Mouse (Mus musculus): Measurements from ENCODE around the gene 4931406C07Rik. TPM values are rescaled to one million over a fixed set of nuclear protein-coding genes. Genes with fewer than 3 reads are reported as not detected.

The 4931406C07Rik gene
- total and polyA plus RNA-seq, 3 experiments: 5.0 to 20.2 (median 12.0) TPM

GRCm38 (mm10) chr9:15254501-15254900, 51.7 kb downstream of the 4931406C07Rik start:
- in situ Hi-C loops (cut with MboI; ENCODE audit: low pct_ligation_motif_present, low pct_unique_long_range_greater_than_20kb, low sequenced_read_pairs) (no loop called here), dilution Hi-C loops (cut with MboI; ENCODE audit: extremely low pct_ligation_motif_present, extremely low pct_unique_long_range_greater_than_20kb, low sequenced_read_pairs) (no loop called here)
- no peak for DNase-seq (ENCODE audit: extremely low read depth)
- Histone ChIP-seq H3K4me3 (replicated peaks in 1 of 3; ENCODE audit: low read depth in 2 of 3, low read length in 2 of 3, poor library complexity in 1 of 3) (no peak overlapping the region), H3K9ac (ENCODE audit: insufficient read depth, low read depth) (no peak overlapping the region), H3K4me1 (ENCODE audit: control insufficient read depth in 1 of 2, insufficient read depth in 2 of 2) (peaks cover 0 to 10% of the 10 kb centered on the region in 2 experiments; a peak in 2 of 4 replicates), H3K36me3 (replicated peaks in 1 of 2; ENCODE audit: control insufficient read depth in 1 of 2, insufficient read depth in 1 of 2, low read length in 1 of 2) (peaks cover 0 to 2% of the 10 kb centered on the region in 2 experiments), H3K4me2 (ENCODE audit: insufficient read depth, low read depth, poor library complexity, severe bottlenecking) (no peak overlapping the region), H3K27me3 (replicated peaks) (no peaks in the 10 kb centered on the region), H3K9me3 (replicated peaks; ENCODE audit: low read length) (no peaks in the 10 kb centered on the region), H3K79me2 (replicated peaks; ENCODE audit: control insufficient read depth, extremely low read depth, insufficient read depth, poor library complexity, severe bottlenecking) (no peaks in the 10 kb centered on the region), H3K27ac (ENCODE audit: insufficient read depth, low read depth) (no peak overlapping the region)
- TF ChIP-seq CHD2 (IDR thresholded peaks at IDR 0.05; ENCODE audit: low read length) (no peak), ELF1 (IDR thresholded peaks at IDR 0.05; ENCODE audit: low read depth, low read length) (no peak), RAD21 (IDR thresholded peaks at IDR 0.05; ENCODE audit: low read depth, low read length) (no peak), SMC3 (IDR thresholded peaks at IDR 0.05; ENCODE audit: low read depth, low read length) (no peak), MXI1 (IDR thresholded peaks at IDR 0.05; ENCODE audit: low read depth, low read length) (no peak), NRF1 (IDR thresholded peaks at IDR 0.05; ENCODE audit: low read depth, low read length) (no peak), ZMIZ1 (IDR thresholded peaks at IDR 0.05; ENCODE audit: low read depth, low read length) (no peak), MYC (IDR thresholded peaks at IDR 0.05; ENCODE audit: low read depth, low read length) (no peak), ZNF384 (IDR thresholded peaks at IDR 0.05; ENCODE audit: low read depth, low read length) (no peak), USF2 (conservative IDR thresholded peaks at IDR 0.05; ENCODE audit: low read depth, low read length) (no peak), PAX5 (IDR thresholded peaks at IDR 0.05; ENCODE audit: low read length) (no peak), HCFC1 (IDR thresholded peaks at IDR 0.05; ENCODE audit: low read depth, low read length) (no peak), CHD1 (IDR thresholded peaks at IDR 0.05; ENCODE audit: low read depth, low read length) (no peak), KAT2A (IDR thresholded peaks at IDR 0.05; ENCODE audit: insufficient replicate concordance, low read length) (no peak), RCOR1 (conservative IDR thresholded peaks at IDR 0.05; ENCODE audit: low read depth, low read length) (no peak), BHLHE40 (IDR thresholded peaks at IDR 0.05; ENCODE audit: low read depth, low read length) (no peak), EP300 (IDR thresholded peaks at IDR 0.05; ENCODE audit: low read length) (no peak)

DNA sequence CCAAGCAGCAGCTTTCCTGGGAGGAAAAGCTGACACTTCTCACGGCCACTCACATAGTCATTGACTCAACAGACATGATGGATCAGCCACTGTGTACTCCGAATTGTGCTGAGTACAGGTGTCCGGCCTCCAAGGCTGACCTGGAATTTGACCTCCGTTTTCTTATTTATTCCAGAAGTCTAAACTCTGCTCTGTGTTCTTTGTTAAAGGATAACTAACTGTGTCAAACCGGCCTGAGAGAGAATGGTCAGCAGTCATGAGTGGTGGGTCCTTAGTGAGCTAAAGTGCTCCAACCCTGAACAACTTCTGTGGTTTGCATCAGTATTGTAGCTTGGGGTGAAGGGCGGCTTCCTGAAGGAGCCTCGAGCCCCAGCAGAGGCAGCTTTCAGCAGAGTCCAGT, 54.1 kb downstream of the 4931406C07Rik start:
- Histone ChIP-seq H3K4me3 (replicated peaks in 1 of 3; ENCODE audit: low read depth in 2 of 3, low read length in 2 of 3, poor library complexity in 1 of 3) (no peak overlapping the region), H3K4me1 (ENCODE audit: control insufficient read depth in 1 of 2, insufficient read depth in 2 of 2) (peaks cover 0 to 10% of the 10 kb centered on the region in 2 experiments; a peak in 2 of 4 replicates), H3K36me3 (replicated peaks in 1 of 2; ENCODE audit: control insufficient read depth in 1 of 2, insufficient read depth in 1 of 2, low read length in 1 of 2) (no peaks in the 10 kb centered on the region), H3K27me3 (replicated peaks) (no peaks in the 10 kb centered on the region), H3K9ac (ENCODE audit: insufficient read depth, low read depth) (no peak overlapping the region), H3K9me3 (replicated peaks; ENCODE audit: low read length) (peaks cover 1% of the 10 kb centered on the region), H3K4me2 (ENCODE audit: insufficient read depth, low read depth, poor library complexity, severe bottlenecking) (no peak overlapping the region), H3K79me2 (replicated peaks; ENCODE audit: control insufficient read depth, extremely low read depth, insufficient read depth, poor library complexity, severe bottlenecking) (no peaks in the 10 kb centered on the region), H3K27ac (ENCODE audit: insufficient read depth, low read depth) (no peak overlapping the region)
- TF ChIP-seq EP300 (IDR thresholded peaks at IDR 0.05; ENCODE audit: low read length): no peak
- no peak for TF ChIP-seq SIN3A (IDR thresholded peaks at IDR 0.05; ENCODE audit: low read length)
- no peak for TF ChIP-seq POLR2AphosphoS2 (IDR thresholded peaks at IDR 0.05; ENCODE audit: low read depth, low read length)
- TF ChIP-seq USF2 (conservative IDR thresholded peaks at IDR 0.05; ENCODE audit: low read depth, low read length): no peak
- no peak for TF ChIP-seq MAZ (IDR thresholded peaks at IDR 0.05; ENCODE audit: low read depth, low read length)
- TF ChIP-seq SMC3 (IDR thresholded peaks at IDR 0.05; ENCODE audit: low read depth, low read length): no peak
- no peak for TF ChIP-seq MYC (IDR thresholded peaks at IDR 0.05; ENCODE audit: low read depth, low read length)
- no peak for TF ChIP-seq JUND (conservative IDR thresholded peaks at IDR 0.05; ENCODE audit: low read depth, low read length)
- TF ChIP-seq ELF1 (IDR thresholded peaks at IDR 0.05; ENCODE audit: low read depth, low read length): no peak
- TF ChIP-seq CHD2 (IDR thresholded peaks at IDR 0.05; ENCODE audit: low read length): no peak
- no peak for TF ChIP-seq BHLHE40 (IDR thresholded peaks at IDR 0.05; ENCODE audit: low read depth, low read length)
- no peak for DNase-seq (ENCODE audit: extremely low read depth)
- dilution Hi-C loops (cut with MboI; ENCODE audit: extremely low pct_ligation_motif_present, extremely low pct_unique_long_range_greater_than_20kb, low sequenced_read_pairs): no loop called here
- in situ Hi-C loops (cut with MboI; ENCODE audit: low pct_ligation_motif_present, low pct_unique_long_range_greater_than_20kb, low sequenced_read_pairs): no loop called here
